Mouse (Mus musculus) embryonic facial prominence, embryonic 12.5 days (tissue): ENCODE measurements at regions not wholly inside any gene's neighbourhood (a gene's known extent, or its start where the extent isn't known, plus 50 kb on each side); places are given as distances from the start of the nearest gene placed in this dataset.

Experiments used
- ATAC-seq: fragments of 200-750 bp; cut with Nextera tagmentation; 2 replicates; pipeline ENCODE4 v1.8.0; 2017; ENCODE audit not compliant: insufficient number of reproducible peaks, insufficient read depth, low FRiP score, low TSS enrichment
- H3K27ac ChIP-seq: fragments of 300-500 bp; sonication (generic); 2 replicates; pipeline ENCODE4 v1.5.1; 2016; ENCODE audit warnings: mild to moderate bottlenecking
- H3K27me3 ChIP-seq: fragments of 300-500 bp; sonication (generic); 2 replicates; pipeline ENCODE4 v1.6.1; 2016; ENCODE audit warnings: mild to moderate bottlenecking, moderate library complexity
- H3K36me3 ChIP-seq: fragments of 300-500 bp; sonication (generic); 2 replicates; pipeline ENCODE4 v1.6.1; 2016; ENCODE audit warnings: mild to moderate bottlenecking
- H3K4me1 ChIP-seq: fragments of 300-500 bp; sonication (generic); 2 replicates; pipeline ENCODE4 v1.6.1; 2016
- H3K4me2 ChIP-seq: fragments of 300-500 bp; sonication (generic); replicated peaks from 2 replicates; pipeline ENCODE4 v1.6.1; 2016; ENCODE audit warnings: mild to moderate bottlenecking, moderate library complexity
- H3K4me3 ChIP-seq: fragments of 300-500 bp; sonication (generic); 2 replicates; pipeline ENCODE4 v1.5.1; 2016; ENCODE audit warnings: mild to moderate bottlenecking
- H3K9ac ChIP-seq: fragments of 300-500 bp; sonication (generic); 2 replicates; pipeline ENCODE4 v1.6.1; 2016; ENCODE audit warnings: mild to moderate bottlenecking, moderate library complexity
- H3K9me3 ChIP-seq: fragments of 300-500 bp; sonication (generic); 2 replicates; pipeline ENCODE4 v1.6.1; 2016; ENCODE audit warnings: mild to moderate bottlenecking, moderate library complexity
- WGBS: fragments of 180-500 bp; shearing (Covaris S2); methylation state at CpG from one replicate; pipeline ENCODE4 v1.1.7; 2016; 5-methylcytosine and 5-hydroxymethylcytosine counted together

DNA sequence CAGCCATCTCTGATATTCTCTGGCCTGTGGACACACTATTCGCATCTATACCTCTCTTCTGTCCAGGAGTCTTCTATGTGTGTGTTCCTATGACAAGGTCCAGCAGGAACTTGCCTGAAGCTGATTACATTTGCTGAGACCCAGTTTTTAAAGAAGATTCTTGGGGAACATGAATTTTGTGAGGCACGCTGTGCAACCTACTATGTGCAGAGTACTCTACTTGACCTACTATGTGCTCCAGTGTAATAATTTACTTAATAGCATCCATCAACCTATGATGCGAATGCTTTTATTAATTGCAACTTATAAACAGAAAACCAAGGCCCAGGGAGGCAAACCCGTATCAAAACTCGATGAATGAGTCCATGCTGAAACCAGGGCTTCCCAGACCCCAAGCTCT is 231.4 kb downstream of the Tex36 start:
- no peak overlapping the region for H3K4me3 ChIP-seq
- H3K4me2 ChIP-seq = no peak overlapping the region
- no peak overlapping the region for H3K27ac ChIP-seq
- no peak overlapping the region for H3K9ac ChIP-seq
- no peaks in the 10 kb centered on the region for H3K27me3 ChIP-seq
- H3K9me3 ChIP-seq = no peaks in the 10 kb centered on the region
- ATAC-seq = no peak
- H3K4me1 ChIP-seq = no peaks in the 10 kb centered on the region
- no peaks in the 10 kb centered on the region for H3K36me3 ChIP-seq
- WGBS = 93% methylated on average over 5 of the region's 5 CpGs

- Histone ChIP-seq H3K9me3 (no peaks in the 10 kb centered on the region), H3K27me3 (no peaks in the 10 kb centered on the region), H3K4me2 (no peak overlapping the region), H3K36me3 (no peaks in the 10 kb centered on the region), H3K4me1 (no peaks in the 10 kb centered on the region), H3K4me3 (no peak overlapping the region), H3K27ac (no peak overlapping the region), H3K9ac (no peak overlapping the region; the same call in 1 of the 2 replicates)
- WGBS = 60% methylated on average over 4 of the region's 4 CpGs
- ATAC-seq = no peak
Measured at GRCm38 (mm10) chr7:133364601-133365000, 237.4 kb downstream of the Tex36 start.

- Histone ChIP-seq H3K4me3 (no peak overlapping the region), H3K9ac (no peak overlapping the region), H3K9me3 (no peaks in the 10 kb centered on the region), H3K27me3 (no peaks in the 10 kb centered on the region), H3K36me3 (no peaks in the 10 kb centered on the region), H3K4me2 (no peak overlapping the region), H3K4me1 (no peaks in the 10 kb centered on the region), H3K27ac (no peak overlapping the region)
- no peak for ATAC-seq
- 68% methylated on average over 3 of the region's 3 CpGs for whole genome bisulfite sequencing
Measured at GRCm38 (mm10) chr7:133328717-133329116, 204.6 kb upstream of the Ctbp2 start.

- H3K4me2 ChIP-seq = no peak overlapping the region
- H3K4me3 ChIP-seq = no peak overlapping the region
- ATAC-seq = no peak
- no peaks in the 10 kb centered on the region for H3K36me3 ChIP-seq
- no peak overlapping the region for H3K9ac ChIP-seq
- no peaks in the 10 kb centered on the region for H3K27me3 ChIP-seq
- H3K27ac ChIP-seq = no peak overlapping the region
- no peaks in the 10 kb centered on the region for H3K4me1 ChIP-seq
- 77% methylated on average over 7 of the region's 7 CpGs for WGBS
- no peaks in the 10 kb centered on the region for H3K9me3 ChIP-seq
Measured at GRCm38 (mm10) chr7:133325548-133326190, 201.5 kb upstream of the Ctbp2 start.

DNA sequence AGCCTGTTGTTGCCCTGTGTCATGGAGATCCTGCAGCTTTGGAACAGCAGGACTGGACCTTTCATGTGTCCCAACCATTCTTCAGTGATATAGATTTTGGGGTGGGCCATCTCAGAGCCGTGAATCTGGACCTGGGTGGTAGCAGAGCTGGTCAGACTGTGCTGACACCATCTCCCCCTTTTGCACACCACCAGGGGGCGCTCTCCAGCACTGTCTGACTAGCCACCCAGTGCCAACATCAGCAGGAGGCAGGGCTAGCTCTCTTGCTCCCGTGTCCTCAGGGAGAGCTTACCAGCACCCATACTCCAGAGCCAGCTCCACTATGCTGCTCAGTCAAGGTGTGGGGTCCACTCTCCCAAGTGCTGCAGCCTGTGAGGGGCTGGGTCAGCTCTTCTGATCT is 199.8 kb upstream of the Ctbp2 start:
- Histone ChIP-seq H3K4me1 (no peaks in the 10 kb centered on the region), H3K9me3 (no peaks in the 10 kb centered on the region), H3K27me3 (no peaks in the 10 kb centered on the region), H3K36me3 (no peaks in the 10 kb centered on the region), H3K4me2 (no peak overlapping the region), H3K4me3 (no peak overlapping the region), H3K27ac (no peak overlapping the region), H3K9ac (no peak overlapping the region)
- WGBS = 81% methylated on average over 3 of the region's 3 CpGs
- no peak for ATAC-seq

DNA sequence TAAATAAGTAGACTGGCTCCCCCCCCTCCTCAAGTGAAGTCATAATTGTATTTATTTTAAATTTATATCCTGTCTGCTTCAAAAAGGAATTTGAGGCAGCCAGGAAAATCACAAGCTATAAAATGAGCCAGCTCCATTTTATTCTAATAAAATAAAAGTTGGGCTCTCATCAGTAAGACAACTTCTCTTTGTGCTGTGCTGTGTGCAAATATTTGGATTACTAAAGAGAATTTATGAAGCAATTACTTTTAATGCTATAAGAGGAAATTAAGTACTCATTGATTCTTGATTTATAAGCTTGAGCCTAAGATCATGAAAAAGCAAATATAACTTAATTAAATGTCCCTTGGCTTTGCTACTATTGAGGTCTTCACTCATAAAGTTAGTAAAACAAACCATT is 193.4 kb upstream of the Ctbp2 start:
- H3K4me3 ChIP-seq = no peak overlapping the region
- H3K4me1 ChIP-seq = peaks cover 9% of the 10 kb centered on the region; the same call in 1 of the 2 replicates
- ATAC-seq = no peak
- no peaks in the 10 kb centered on the region for H3K36me3 ChIP-seq
- no peak overlapping the region for H3K27ac ChIP-seq
- no peaks in the 10 kb centered on the region for H3K27me3 ChIP-seq
- no peak overlapping the region for H3K9ac ChIP-seq
- H3K4me2 ChIP-seq = no peak overlapping the region
- no peaks in the 10 kb centered on the region for H3K9me3 ChIP-seq

GRCm38 (mm10) chr7:133316701-133317475 is 192.7 kb upstream of the Ctbp2 start:
- Histone ChIP-seq H3K9ac (no peak overlapping the region), H3K9me3 (no peaks in the 10 kb centered on the region), H3K4me1 (peaks cover 12% of the 10 kb centered on the region; the same call in 1 of the 2 replicates), H3K27me3 (no peaks in the 10 kb centered on the region), H3K4me2 (no peak overlapping the region), H3K4me3 (no peak overlapping the region), H3K36me3 (no peaks in the 10 kb centered on the region), H3K27ac (no peak overlapping the region)
- no peak for ATAC-seq
- WGBS = 48% methylated on average over 9 of the region's 9 CpGs

- Histone ChIP-seq H3K9ac (no peak overlapping the region), H3K4me3 (no peak overlapping the region), H3K9me3 (no peaks in the 10 kb centered on the region), H3K4me2 (no peak overlapping the region), H3K36me3 (no peaks in the 10 kb centered on the region), H3K4me1 (peaks cover 12% of the 10 kb centered on the region; the same call in 1 of the 2 replicates), H3K27ac (no peak overlapping the region), H3K27me3 (no peaks in the 10 kb centered on the region)
- no peak for ATAC-seq
- WGBS = 24% methylated on average over 10 of the region's 10 CpGs
Measured at GRCm38 (mm10) chr7:133315197-133316029, 191.3 kb upstream of the Ctbp2 start.

- no peak for ATAC-seq
- H3K9ac ChIP-seq = no peak overlapping the region
- H3K4me2 ChIP-seq = no peak overlapping the region
- no peaks in the 10 kb centered on the region for H3K27me3 ChIP-seq
- WGBS = 33% methylated on average over 5 of the region's 5 CpGs
- no peak overlapping the region for H3K4me3 ChIP-seq
- H3K9me3 ChIP-seq = no peaks in the 10 kb centered on the region
- H3K4me1 ChIP-seq = peaks cover 12% of the 10 kb centered on the region; the same call in 1 of the 2 replicates
- H3K27ac ChIP-seq = no peak overlapping the region
- H3K36me3 ChIP-seq = no peaks in the 10 kb centered on the region
Measured at GRCm38 (mm10) chr7:133313115-133313514, 189.0 kb upstream of the Ctbp2 start.

GRCm38 (mm10) chr7:133311116-133311801 is 187.1 kb upstream of the Ctbp2 start:
- Histone ChIP-seq H3K9ac (no peak overlapping the region), H3K27ac (no peak overlapping the region), H3K9me3 (no peaks in the 10 kb centered on the region), H3K4me3 (no peak overlapping the region), H3K4me2 (no peak overlapping the region), H3K27me3 (no peaks in the 10 kb centered on the region), H3K36me3 (no peaks in the 10 kb centered on the region), H3K4me1 (peaks cover 7% of the 10 kb centered on the region; the same call in 1 of the 2 replicates)
- 48% methylated on average over 9 of the region's 9 CpGs for WGBS
- no peak for ATAC-seq

GRCm38 (mm10) chr7:133304461-133304860 is 180.3 kb upstream of the Ctbp2 start:
- Histone ChIP-seq H3K27me3 (no peaks in the 10 kb centered on the region), H3K9me3 (no peaks in the 10 kb centered on the region), H3K4me2 (no peak overlapping the region), H3K9ac (no peak overlapping the region), H3K4me3 (no peak overlapping the region), H3K4me1 (no peaks in the 10 kb centered on the region), H3K27ac (no peak overlapping the region), H3K36me3 (no peaks in the 10 kb centered on the region)
- no peak for ATAC-seq
- 55% methylated on average over 5 of the region's 5 CpGs for WGBS
